Mouse (Mus musculus) testis, postnatal 10 days (tissue): ENCODE measurements at regions not wholly inside any gene's neighbourhood (a gene's known extent, or its start where the extent isn't known, plus 50 kb on each side); places are given as distances from the start of the nearest gene placed in this dataset.
"Not testable (repeated sequence)": the region's sequence is repeated elsewhere in the genome, so short reads cannot be mapped to it uniquely, and the experiment has no call there.

Source experiments
- DNase-seq: peaks from one replicate; pipeline ENCODE4 v3.0.0; 2021; ENCODE audit warnings: low spot score

- DNase-seq: no peak
These were observed 178.2 kb downstream of the Kcna4 start for GRCm38 (mm10) chr2:107468671-107469070.

- no peak for DNase-seq
These were observed 213.4 kb downstream of the Kcna4 start for GRCm38 (mm10) chr2:107503646-107504379.

- DNase-seq: no peak
These were observed 217.2 kb downstream of the Kcna4 start for GRCm38 (mm10) chr2:107507426-107508167.

GRCm38 (mm10) chr2:107515486-107515885 is 225.0 kb downstream of the Kcna4 start:
- not testable (repeated sequence) for DNase-seq

- no peak for DNase-seq
These were observed 227.7 kb downstream of the Kcna4 start for GRCm38 (mm10) chr2:107518107-107518506.

- no peak for DNase-seq
These were observed 228.3 kb downstream of the Kcna4 start for GRCm38 (mm10) chr2:107518759-107519158.

GRCm38 (mm10) chr2:107519326-107519725 is 228.9 kb downstream of the Kcna4 start:
- peak; percentile 52 for DNase-seq

GRCm38 (mm10) chr2:107519761-107520160 is 229.3 kb downstream of the Kcna4 start:
- peak; percentile 37 for DNase-seq

- DNase-seq: no peak
These were observed 252.7 kb downstream of the Kcna4 start for GRCm38 (mm10) chr2:107543161-107543560.

- DNase-seq: no peak
These were observed 262.1 kb downstream of the Kcna4 start for GRCm38 (mm10) chr2:107552569-107552968.

GRCm38 (mm10) chr2:107556239-107556638 is 265.8 kb downstream of the Kcna4 start:
- no peak for DNase-seq

- no peak for DNase-seq
These were observed 279.2 kb downstream of the Kcna4 start for GRCm38 (mm10) chr2:107569618-107570017.

GRCm38 (mm10) chr2:107609872-107610559 is 319.6 kb downstream of the Kcna4 start:
- no peak for DNase-seq

- DNase-seq: no peak
These were observed 321.4 kb downstream of the Kcna4 start for GRCm38 (mm10) chr2:107611811-107612210.

GRCm38 (mm10) chr2:107612221-107612620 is 321.8 kb downstream of the Kcna4 start:
- no peak for DNase-seq

- DNase-seq: no peak
These were observed 324.3 kb downstream of the Kcna4 start for GRCm38 (mm10) chr2:107614715-107615114.

GRCm38 (mm10) chr2:107627458-107627857 is 337.0 kb downstream of the Kcna4 start:
- no peak for DNase-seq

- no peak for DNase-seq
These were observed 368.7 kb downstream of the Kcna4 start for GRCm38 (mm10) chr2:107659176-107659575.
